Mouse (Mus musculus) gastrocnemius, postnatal 36 days (tissue): Measurements from ENCODE around the gene Dlgap4. TPM values are rescaled to one million over a fixed set of nuclear protein-coding genes. Genes with fewer than 3 reads are reported as not detected.

Experiments
- DNase-seq, 2 experiments: peaks; one replicate each; pipeline ENCODE4 v3.0.0; 2022
- intact Hi-C: fragments of 180-260 bp; cut with DNase I; formaldehyde crosslinking; loops from one replicate; pipeline ENCODE4 v1.15.1; 2025
- total RNA-seq, 2 experiments: library from RNA; stranded (reverse); gene quantifications; 2 replicates each; pipeline ENCODE4 v1.2.3; 2021

The Dlgap4 gene
- total RNA-seq, 2 experiments from 2014 or later, result 53.4 to 57.8 TPM

DNA sequence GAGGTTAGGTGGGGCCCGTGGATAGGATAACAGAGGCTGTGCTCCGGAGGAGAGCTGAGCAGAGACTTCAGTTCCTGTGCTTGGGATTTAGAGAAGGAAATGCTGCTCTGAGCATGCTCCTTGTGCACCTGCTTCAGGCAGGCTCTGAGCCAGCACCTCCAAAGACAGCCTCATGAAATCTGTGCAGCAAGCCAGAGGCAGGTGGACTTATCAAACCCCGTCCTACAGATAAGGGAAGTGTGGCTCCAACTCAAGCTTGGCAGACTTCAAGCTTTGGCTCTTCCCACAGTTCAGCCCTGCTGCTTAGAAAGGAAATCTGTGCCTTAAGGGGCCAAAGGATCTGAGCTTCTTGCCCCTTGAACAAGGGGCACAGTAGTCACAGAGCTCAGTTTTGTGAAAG lies 113.4 kb downstream of the Dlgap4 start:
- intact Hi-C loops, result loop anchor here (10.0 kb wide), 1 partner anchor 138 kb away; the partner anchor contains the start of gene Rab5if
- no peak for DNase-seq

DNA sequence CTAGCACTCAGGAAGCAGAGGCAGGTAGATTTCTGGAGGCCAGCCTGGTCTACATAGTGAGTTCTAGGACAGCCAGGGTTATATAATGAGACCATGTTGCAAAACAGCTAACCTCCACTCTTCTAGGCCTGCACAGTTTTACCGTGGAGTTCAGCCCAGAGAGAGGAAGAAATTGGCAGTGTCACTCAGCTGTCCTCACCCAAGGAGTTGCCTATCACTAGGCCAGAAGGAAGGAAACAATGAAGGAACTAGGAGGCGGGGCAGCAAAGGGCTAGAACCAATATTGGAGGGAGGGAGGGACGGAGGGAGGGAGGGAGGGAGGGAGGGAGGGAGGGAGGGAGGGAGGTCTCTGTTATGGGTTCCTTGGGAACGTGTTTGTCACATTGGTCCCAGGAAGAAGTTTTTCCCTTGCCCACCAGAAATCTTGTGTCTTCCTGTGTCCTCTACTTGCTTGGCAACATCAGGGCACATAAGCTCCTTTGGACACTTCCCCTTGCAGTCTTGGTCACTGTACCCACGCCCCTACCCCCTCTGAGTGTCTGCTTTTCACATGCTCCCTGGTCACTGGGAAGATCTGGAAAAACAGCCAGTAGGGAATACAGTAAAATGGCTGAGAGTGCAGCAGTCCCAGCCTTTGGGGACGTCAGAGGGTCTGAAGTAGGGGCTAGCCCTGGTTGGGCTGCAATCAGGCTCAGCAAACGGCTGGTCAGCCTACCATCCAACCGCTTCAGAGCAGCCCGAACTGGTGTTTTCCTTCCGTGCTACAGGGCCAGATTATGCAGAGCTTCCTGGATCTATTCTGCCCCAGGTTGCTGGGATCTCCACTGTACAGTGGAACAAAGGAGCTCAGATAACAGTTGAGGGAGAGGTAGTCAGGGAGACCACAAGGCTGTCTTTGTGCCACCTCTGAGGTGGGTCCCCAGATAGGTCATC lies 116.3 kb downstream of the Dlgap4 start:
- intact Hi-C loops, result loop anchor here (10.0 kb wide), 1 partner anchor 135 kb away; the partner anchor contains the start of gene Rab5if
- no peak for DNase-seq

DNA sequence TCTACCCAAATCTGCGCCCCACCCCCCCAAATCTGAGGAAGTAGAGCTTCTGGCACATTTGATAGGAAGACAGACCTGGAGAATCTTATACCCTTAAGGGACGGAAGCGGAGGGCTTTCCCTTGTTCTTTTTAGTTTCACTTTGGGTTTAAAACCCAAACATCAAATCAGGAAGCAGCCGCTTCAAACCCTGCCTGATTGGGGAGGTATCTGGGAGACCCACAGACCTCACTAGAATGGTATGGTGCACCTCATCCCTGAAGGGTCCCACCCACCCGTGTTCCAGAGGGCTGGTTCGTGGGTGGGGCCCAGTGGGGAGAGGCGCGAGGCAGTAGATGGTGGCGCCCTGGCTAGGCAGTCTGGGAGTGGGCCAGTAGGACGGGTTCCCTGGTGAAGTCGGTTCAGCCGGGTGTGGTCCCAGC lies 117.0 kb downstream of the Dlgap4 start:
- DNase-seq, result peak in 1 of 2 experiments; percentile 44
- intact Hi-C loops, result no loop called here

DNA sequence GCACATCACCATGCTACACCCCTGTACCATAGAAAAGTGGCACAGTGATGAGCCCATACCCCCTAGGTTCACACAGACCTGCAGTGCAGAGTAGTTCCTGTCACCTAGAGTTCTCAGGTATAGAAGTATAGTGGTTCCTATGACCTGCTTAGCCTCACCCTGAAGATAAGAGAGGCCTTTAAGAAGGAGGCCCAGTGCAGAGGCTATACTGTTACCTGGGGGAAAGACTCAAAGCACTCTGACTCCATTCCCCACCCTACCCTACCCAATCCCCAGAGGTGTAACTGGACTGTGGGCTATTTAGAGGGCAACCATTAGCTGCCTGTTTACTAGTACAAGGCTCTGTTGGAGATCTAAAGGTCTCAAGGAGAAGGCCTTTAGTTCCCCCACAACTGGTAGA lies 118.1 kb downstream of the Dlgap4 start:
- intact Hi-C loops, result no loop called here
- DNase-seq, result no peak

- intact Hi-C loops, result no loop called here
- peak; percentile 57 to 74 for DNase-seq
These were observed 118.6 kb downstream of the Dlgap4 start for GRCm38 (mm10) chr2:156732109-156732508.

- no peak for DNase-seq
- intact Hi-C loops, result no loop called here
These were observed 122.3 kb downstream of the Dlgap4 start for GRCm38 (mm10) chr2:156735761-156736335.

- DNase-seq, result no peak
These were observed 123.3 kb downstream of the Dlgap4 start for GRCm38 (mm10) chr2:156736846-156737245.

DNA sequence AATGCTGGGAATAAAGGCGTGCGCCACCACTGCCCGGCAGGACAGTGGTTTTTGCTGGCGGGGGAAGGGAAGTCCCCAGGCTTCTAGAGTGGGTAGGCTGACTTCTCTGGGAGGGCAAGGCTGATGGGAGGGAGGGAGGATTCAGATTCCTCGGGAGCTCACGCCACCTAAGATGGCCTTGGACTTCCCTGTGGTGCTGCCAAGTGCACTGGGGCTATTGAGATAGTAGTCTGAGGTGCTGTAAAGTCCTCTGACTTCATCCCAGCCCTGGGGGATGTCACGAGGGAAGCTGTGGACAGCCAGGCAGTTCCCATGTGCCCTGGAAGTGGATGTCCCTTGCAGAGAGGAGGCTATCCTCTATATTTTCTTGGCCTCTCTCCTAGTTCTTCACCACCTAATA lies 124.5 kb downstream of the Dlgap4 start:
- intact Hi-C loops, result no loop called here
- no peak for DNase-seq

More at GRCm38 (mm10) chr2:156736846-156737245, 123.3 kb downstream of the Dlgap4 start:
- intact Hi-C loops, result no loop called here

- intact Hi-C loops, result no loop called here
These were observed 127.8 kb downstream of the Dlgap4 start for GRCm38 (mm10) chr2:156741265-156741664.

DNA sequence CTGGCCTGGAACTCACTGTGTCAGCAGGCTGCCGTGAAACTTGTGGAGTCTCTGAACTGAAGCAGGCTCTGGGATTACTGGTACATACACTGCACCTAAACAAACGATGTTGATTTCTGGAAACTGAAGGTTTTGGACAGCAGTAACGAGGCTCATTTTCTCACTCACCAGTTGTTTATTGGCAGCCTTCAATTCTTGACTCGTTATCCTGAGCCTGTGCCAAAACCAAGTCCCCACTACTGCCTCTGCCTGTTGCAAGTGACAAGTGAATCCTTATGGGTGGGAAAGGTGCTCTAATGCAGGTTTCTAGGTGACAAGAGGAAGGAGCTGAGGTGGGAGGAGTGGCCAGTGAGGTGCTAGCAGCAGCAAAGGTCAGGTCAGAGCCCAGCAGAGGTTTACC lies 128.5 kb downstream of the Dlgap4 start:
- no peak for DNase-seq
- intact Hi-C loops, result no loop called here

More at GRCm38 (mm10) chr2:156741265-156741664, 127.8 kb downstream of the Dlgap4 start:
- no peak for DNase-seq

DNA sequence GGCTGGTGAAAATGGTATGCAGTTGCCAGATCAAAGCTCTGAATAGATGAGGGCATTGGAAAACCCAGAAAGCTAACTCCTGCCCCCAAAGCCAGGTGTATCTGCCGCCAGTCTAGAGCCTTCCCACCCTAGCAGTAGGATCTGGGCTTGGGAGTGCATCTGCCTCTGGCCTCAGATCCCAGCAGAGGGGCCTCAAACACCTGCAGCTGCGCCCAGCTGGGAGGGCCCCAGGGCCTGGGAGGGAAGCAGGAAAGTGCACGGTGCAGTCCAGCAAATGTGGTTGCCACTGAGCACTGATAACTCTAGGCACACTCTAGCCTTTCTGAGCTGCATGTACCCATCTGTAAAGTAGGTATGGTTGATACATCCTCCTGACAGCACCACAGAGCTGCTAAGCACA lies 129.7 kb downstream of the Dlgap4 start:
- DNase-seq, result no peak
- intact Hi-C loops, result no loop called here

- no peak for DNase-seq
- intact Hi-C loops, result no loop called here
These were observed 130.9 kb downstream of the Dlgap4 start for GRCm38 (mm10) chr2:156744414-156744813.

GRCm38 (mm10) chr2:156747315-156747714 lies 133.8 kb downstream of the Dlgap4 start:
- intact Hi-C loops, result no loop called here

GRCm38 (mm10) chr2:156749687-156750086 lies 136.2 kb downstream of the Dlgap4 start:
- intact Hi-C loops, result no loop called here
- no peak for DNase-seq

More at GRCm38 (mm10) chr2:156747315-156747714, 133.8 kb downstream of the Dlgap4 start:
- no peak for DNase-seq

- DNase-seq, result no peak
- intact Hi-C loops, result no loop called here
These were observed 143.4 kb downstream of the Dlgap4 start for GRCm38 (mm10) chr2:156756937-156757336.

DNA sequence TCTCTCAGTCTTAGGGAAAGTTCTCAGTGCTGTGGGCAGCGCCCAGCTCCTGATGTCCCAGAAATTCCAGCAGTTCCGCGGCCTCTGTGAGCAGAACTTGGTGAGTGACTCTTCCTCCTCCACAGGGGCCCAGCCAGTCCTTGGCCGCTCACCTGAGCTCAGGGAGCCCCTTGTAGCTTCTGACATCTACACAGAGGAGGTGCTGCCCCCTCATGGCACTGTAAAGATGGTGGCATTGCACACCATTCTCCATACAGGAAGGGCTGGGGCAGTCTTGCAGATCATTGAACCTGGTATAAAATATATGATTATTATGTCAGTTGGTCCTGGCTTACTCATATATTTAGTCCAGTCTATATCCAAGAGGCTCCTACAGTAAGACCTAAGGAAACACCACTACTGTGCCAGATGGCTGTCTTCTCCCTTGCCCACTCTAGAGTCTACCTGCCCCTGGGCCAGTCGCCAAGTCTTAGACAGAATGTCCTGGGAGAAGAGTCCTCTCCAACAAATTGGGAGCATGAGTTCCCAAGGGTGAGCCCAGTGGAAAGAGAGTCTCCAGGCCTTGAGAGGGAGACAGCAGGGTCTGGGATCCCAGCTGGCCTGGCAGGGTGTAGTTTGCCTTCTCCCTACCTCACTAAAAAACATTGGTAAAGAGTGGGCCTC lies 147.5 kb downstream of the Dlgap4 start:
- DNase-seq, result no peak
- intact Hi-C loops, result loop anchor here (5.0 kb wide), 1 partner anchor 39 kb away; no protein-coding TSS in a partner anchor

GRCm38 (mm10) chr2:156761521-156762278 lies 148.2 kb downstream of the Dlgap4 start:
- DNase-seq, result no peak
- intact Hi-C loops, result loop anchor here (5.0 kb wide), 1 partner anchor 39 kb away; no protein-coding TSS in a partner anchor

DNA sequence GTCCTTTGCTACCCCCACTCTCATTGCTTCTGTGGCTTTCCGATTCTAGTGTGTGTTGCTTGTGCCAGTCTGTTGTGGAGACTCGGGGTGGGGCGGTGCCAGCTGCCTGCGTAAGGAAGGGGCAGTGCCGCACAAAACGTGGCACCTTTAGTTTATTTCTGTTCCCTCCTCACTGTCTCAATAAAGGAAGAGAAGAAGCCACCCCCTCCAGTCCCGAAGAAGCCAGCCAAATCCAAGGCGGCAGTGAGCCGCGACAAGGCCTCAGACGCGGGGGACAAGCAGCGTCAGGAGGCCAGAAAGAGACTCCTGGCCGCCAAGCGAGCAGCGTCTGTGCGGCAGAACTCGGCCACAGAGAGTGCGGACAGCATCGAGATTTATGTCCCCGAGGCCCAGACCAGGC lies 149.0 kb downstream of the Dlgap4 start:
- intact Hi-C loops, result loop anchor here (5.0 kb wide), 1 partner anchor 40 kb away; no protein-coding TSS in a partner anchor
- DNase-seq, result no peak

GRCm38 (mm10) chr2:156763101-156763500 lies 149.6 kb downstream of the Dlgap4 start:
- peak; percentile 52 to 56 for DNase-seq
- intact Hi-C loops, result loop anchor here (5.0 kb wide), 1 partner anchor 41 kb away; no protein-coding TSS in a partner anchor

GRCm38 (mm10) chr2:156764022-156764421 lies 150.5 kb downstream of the Dlgap4 start:
- intact Hi-C loops, result loop anchor here (5.0 kb wide), 1 partner anchor 42 kb away; no protein-coding TSS in a partner anchor

More at GRCm38 (mm10) chr2:156764022-156764421, 150.5 kb downstream of the Dlgap4 start:
- no peak for DNase-seq
